Mouse (Mus musculus): ENCODE results near the gene Mad1l1. TPM values are rescaled to one million over a fixed set of nuclear protein-coding genes. Genes with fewer than 3 reads are reported as not detected.

Gene Mad1l1
- total RNA-seq, 2 experiments from 2014 or later = 22.1 to 28.5 TPM

DNA sequence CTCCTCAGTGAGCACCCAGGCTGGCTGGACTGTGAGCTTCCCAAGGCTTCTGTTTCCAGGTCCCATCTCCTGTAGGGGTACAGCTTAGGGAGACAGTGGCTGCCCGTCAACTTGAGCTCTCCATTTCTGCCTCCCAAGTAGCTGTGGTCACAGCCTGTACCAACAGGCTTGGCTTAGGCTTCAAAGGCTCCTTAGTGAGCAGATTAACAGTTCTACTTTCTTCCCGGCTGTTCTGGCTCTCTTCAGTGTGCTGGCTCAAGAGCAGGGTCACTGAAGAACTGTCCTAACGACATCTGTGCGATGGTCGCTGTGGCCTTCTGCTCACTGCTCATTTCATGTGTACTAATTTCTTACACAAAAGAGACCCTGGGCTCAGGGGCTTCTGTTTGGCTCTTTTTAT lies 237.4 kb downstream of the Mad1l1 start:
- DNase-seq = no peak

- no peak for DNase-seq
Measured at GRCm38 (mm10) chr5:140082204-140082812, 239.0 kb downstream of the Mad1l1 start.

GRCm38 (mm10) chr5:140081084-140081483 lies 240.3 kb downstream of the Mad1l1 start:
- DNase-seq = no peak

DNA sequence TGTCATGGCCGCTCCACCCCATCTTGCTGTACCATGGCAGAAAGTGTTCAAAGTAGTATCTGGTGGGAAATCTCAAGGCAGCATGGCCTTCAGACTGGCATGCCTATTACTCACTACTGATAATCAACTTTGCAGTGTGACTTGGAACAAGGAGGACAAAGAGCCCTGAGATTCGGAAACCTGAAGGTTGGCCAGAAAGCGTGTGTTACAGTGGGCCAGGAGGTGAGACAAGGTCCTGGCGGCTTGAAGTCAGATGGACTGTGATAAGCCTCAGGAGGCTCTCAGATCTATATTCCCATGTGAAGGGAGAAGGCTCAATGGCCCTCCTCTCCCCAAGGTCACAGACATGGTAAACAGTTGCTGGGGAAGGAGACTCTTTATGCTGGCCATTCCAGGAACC lies 241.8 kb downstream of the Mad1l1 start:
- DNase-seq = no peak

DNA sequence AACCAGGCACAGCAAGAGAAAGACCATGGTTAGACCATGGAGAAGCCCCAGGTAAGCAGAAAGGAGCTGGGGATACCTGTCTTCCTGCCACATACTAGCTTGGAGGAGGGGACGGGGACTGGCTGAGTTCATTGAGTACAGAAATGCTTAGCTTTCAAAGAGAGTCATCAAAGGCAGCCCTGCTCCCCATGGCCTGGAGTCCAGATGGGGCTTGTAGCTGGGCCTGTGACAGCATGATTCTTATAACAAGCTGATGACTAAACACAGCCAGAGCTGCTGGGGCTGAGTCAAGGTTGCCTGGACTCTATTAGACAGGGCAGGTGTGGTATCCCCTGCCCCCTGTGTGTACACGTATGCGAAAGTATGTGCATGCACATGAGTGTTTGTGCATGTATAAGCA lies 242.9 kb downstream of the Mad1l1 start:
- no peak for DNase-seq

DNA sequence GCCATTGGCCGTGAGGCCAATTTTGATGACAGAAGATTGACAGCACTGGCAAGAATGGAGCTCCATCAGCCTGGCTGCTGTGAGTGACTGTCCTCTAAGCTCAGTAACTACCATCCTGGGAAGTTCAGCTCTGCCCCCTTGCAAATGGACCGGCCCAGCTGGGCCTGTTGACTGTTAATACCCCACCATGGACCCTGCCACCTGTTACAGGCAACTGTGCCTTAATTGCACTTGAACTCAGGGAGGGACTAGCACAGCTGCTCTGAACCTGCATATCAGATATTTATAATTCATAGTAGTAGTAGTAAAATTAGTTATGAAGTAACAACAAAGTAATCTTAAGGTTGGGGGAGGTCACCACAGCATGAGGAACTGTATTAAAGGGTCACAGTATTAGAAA lies 244.9 kb downstream of the Mad1l1 start:
- no peak for DNase-seq

DNA sequence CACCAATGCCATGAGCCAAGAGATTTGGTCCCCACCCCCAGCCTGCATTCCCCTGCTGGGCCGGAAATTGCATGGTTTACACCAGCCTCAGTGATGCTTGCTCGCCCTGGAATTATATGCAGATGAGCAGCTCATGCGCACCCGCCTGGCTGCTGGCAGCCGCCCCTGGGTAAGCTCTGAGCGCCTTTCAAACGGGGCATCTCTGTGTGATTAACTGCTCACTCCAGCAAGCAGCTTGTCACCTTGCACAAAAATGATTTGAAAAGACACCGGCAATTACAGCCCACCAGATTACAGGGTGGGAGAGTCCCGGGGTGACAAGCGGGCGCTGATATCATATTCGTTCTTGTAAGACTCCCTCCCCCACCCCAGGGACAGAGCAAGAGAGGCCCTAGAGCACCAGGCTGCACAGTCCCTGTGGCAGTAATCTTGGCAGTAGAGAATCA lies 247.7 kb downstream of the Mad1l1 start:
- DNase-seq = no peak

DNA sequence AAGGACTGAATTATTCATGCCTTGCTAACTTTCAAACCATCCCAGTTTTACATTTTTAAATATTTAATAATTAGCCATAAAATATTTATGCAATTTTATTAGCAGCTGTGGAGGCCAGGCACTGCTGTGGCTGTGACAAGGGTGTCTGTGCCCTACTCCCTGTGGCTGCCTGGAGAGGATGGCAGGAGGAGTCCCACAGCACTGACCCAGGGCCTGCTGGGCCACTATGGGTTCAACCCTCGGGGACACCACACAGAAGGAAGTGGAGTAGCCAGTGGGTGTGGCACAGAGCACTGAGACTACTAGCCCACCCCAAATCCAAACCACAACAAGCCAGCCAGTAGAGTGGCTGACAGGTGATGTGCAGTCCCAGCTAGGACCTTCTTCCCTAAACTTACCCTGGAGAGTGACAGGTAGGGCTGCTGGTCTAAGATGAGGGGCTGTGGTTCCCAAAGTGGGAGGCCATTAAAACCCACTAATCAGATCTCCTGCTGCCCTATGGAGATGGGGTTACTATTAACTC lies 248.1 kb downstream of the Mad1l1 start:
- no peak for DNase-seq

DNA sequence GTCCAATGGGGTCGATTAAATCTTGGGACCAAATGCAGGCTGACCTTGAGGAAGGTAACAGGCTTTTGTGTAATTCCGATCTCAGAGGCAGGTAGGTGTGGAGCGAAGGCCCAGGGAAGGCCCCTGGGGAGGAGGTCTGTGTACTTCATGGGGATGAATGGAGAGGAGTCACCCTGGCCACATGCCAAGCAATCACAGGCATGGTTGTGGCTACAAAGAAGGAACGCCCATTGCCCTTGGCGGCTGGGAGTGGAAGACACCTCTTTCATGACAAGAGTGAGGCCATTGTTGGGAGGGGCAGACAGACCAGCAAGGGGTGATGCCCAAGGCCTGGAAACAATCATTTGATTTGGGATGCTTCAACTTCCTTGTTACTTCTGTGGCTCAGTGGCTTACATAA lies 252.8 kb downstream of the Mad1l1 start:
- DNase-seq = no peak

DNA sequence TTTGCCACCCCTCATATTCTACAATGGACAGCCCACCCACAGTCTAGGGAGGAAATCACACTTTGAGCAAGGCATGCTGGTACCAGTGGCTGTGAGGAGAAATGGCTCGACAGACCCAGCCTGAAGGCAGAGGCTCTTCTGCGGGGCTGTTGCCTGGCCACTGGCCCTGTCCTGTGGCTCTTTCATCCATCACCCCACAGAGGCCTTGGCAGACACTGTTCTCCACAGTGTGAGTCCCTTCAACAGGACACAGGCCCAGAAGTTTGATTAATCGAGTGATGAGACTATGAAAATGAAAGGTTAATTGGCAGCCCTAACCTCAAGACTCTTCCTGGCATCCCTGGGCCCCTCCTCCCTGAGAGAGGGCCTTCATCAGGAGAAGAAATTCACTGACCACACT lies 253.3 kb downstream of the Mad1l1 start:
- no peak for DNase-seq

DNA sequence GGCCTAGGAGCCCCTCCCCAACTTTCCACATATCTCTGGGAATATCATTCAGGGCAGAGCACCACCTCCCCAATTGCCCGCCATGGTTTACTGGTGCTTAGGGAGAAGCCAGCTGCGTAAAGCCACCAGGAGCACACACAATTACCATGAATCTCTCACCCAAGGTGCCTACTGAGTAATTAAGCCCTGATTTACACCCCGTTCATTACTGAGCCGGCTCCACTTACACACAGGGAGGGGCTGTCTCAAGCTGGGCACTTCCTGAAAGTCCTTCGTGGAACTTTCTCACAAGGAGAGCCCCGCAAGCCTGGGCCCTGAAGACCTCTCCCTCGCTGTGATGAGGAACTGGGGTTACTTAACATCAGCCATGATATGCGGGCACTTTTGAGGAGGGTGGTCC lies 254.6 kb downstream of the Mad1l1 start:
- no peak for DNase-seq

DNA sequence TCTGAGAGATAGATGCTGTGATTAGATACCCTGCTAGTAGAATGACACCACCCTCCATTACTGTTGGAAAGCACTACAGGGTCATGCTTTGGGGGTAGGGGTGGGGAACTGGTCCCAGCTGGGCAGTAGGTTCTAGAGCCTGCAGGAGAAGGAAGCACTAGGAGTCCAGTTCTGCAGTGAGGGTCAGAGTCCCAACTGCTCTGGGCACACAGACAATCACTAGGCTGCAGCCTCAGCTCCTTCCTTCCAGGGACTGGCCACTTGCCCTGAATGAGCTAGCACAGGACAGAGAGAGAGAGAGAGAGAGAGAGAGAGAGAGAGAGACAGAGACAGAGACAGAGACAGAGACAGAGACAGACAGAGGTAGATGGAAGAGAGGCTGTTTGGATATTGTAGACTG lies 255.1 kb downstream of the Mad1l1 start:
- no peak for DNase-seq

DNA sequence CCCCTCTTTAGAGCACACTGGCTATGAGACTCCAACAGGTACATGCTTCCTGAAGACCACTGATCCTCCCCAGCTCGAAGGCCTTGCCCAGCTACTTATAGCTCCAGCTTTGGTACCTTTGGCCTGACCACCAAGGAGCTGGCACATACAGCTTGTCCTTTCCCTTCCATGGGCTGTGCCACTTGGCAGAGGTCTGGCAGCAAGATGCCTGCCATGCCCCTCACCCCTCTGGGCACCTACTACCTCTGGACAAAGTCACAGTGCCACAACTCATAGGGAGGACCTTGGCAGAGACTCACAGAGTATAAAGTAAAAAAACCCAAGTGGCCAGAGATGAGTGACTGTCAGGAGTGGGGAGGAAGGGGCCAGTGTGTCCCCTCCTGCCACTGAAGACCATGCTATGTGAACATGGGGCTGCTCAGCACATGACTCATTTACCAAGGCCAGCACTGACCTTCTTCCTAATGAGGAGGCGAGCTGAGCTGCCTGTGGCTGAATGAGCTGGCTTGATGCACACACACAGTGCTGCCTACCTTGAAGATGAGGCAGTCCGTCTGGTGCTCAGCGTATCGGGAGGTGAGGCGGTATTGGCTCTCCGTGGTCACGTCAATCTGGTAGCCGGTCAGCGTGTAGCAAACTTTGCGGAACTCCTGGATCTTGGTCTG lies 255.9 kb downstream of the Mad1l1 start:
- DNase-seq = no peak

DNA sequence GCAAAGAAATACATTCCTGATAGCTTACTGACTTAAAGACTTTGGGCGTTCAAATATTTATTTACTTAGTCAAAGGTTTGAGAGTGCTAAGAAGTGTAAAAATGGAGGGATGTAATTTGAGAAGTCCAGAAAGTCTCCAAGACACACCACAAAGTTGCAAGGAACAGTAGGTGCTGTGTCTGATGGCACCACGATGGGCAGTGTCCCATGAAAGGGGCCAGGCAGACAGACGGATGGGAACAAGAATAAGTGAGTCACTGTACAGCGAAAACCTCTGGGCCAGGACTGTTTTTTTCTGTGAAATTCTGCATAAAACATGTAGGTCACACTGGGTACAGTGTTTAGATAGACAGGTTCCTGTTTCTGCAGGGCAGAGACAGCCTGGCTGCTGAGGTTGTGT lies 256.8 kb downstream of the Mad1l1 start:
- DNase-seq = no peak

- no peak for DNase-seq
Measured at GRCm38 (mm10) chr5:140062828-140063227, 258.5 kb downstream of the Mad1l1 start.

DNA sequence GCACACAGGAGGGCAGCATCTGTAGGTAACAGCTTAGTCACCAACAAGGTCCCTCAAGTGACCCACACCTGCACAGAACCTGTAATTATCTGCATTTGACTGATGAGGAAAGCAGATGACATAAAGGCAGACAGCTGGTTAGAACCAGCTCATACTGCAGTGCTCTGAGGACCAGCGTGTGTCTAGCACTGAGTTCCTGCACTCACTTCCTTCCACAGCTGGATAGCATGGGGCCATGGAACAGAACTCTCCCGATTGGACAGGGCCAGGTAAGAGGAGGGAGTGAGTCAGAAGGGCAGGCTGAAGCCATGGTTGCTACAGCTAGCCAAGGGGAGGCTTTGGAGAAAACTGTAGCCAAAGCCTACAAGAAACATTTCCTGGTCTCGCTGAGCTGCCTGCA lies 259.0 kb downstream of the Mad1l1 start:
- no peak for DNase-seq

DNA sequence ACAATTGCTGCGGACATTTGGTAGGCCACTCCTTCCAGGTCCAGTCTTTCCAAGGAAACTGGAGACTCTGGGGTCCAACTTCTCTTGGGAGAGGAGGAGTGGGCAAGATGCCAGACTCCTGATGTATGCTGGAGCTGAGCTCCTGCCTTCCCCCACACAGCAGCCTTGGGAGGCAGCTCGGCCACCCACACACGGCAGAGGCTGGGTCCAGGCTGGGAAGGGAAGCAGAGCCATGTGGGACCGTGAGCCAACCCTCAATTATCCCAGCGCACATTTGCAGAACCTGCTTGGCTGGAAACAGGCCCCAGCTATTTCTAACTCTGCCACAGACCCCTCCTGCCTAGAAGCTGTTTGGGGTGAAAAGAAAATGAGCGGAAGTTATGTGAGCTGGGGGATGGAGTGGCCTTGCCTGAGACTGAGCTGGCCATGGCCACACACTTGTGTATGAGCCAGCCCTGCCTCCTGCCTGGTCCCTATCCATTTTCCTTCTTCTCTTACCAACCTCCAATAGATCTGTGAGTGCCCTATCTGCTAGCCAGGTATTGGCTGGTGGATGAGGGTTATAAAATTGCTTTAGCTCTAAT lies 260.0 kb downstream of the Mad1l1 start:
- peak; percentile 45 for DNase-seq

- DNase-seq = no peak
Measured at GRCm38 (mm10) chr5:140056291-140056690, 265.1 kb downstream of the Mad1l1 start.

DNA sequence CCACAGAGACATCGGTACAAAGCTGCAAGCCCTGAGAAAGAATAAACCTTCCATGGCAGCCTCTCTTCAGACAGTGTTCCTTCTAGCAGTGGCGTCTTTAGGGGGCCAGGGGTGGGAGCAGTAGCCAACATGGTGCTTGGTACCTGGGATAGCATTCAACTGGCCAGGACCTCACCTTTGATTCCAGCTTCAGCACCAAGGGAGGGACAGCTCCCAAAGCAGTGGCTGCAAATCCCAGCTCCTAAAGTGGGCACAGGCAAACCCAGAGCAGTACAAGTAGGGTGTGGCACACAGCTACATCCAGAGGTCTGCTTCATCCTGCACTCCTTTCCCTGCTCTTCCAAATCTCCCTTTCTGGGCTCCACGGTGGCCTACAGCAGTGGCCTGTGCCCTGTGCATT lies 265.9 kb downstream of the Mad1l1 start:
- DNase-seq = peak; percentile 58

DNA sequence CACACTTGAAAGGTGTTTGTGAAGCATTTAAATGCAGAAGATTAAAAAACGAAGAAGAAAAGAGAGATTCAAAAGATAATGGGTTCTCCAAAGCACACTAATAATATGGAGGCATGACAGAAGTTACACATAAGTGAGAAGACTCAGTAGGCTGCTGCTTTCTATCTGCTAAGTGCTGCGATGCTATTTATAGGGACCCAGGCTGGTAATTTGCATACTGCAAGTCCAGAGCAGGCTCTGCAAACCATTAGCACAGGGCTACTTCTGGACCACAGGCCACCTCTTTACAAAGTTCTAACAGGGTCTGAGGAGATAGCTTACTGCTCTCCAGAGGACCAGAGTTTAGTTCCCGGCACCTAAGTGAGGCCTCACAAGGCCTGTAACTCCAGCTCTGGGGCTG lies 267.7 kb downstream of the Mad1l1 start:
- DNase-seq = no peak

GRCm38 (mm10) chr5:140052405-140052804 lies 268.9 kb downstream of the Mad1l1 start:
- DNase-seq = no peak

GRCm38 (mm10) chr5:140045453-140045852 lies 275.9 kb downstream of the Mad1l1 start:
- DNase-seq = no peak

DNA sequence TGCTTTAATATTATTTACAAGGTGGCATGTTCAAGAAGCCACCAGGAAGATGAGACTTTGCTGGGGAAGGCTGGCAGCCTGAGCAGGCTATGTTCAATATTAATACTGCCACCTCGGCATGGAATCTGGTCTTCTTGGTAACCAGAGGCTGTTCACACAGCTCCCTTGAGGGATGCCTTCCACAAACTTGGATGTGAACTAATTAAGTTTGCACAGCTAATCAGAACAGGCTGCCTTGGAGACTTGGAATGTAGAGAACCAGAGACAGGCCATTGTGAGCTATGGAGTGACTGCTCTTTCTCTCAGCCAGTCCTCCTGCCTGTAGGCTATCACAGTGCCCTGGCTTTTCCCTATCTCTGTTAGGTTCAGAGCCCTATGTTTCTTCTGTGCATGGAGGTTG lies 278.4 kb downstream of the Mad1l1 start:
- no peak for DNase-seq

DNA sequence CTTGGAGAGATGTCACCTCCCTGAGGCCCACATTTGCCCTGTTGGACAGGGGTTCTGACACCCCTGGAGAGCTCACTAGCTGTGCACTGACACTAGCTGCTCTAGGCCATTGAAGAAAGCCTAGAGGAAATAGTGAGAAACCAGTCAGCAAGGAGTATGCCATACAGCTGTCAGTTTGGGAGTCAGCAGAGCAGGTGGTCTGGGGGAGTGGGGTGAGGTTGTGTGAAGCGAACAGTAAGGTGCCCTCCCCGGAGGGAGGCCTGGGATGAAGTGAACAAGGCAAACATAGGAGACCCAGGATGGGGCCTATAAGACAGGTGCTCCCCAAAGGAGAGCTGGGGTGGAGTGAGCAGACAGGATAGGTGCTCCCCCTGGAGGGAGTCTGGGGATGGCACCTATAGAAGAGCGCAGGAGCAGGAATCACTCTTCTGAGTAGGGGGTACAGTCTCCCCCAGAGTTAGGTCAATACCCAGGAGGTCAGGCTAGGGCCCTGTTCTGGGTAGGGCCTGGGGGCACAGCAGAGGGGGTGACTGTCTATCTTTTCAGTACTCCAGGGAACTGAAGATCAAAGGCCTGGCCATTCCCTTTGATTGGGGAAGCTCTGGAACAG lies 279.2 kb downstream of the Mad1l1 start:
- DNase-seq = no peak
